Mouse (Mus musculus) neural tube, embryonic 15.5 days (tissue): ENCODE results near the gene Rxfp2. TPM values are rescaled to one million over a fixed set of nuclear protein-coding genes. Genes with fewer than 3 reads are reported as not detected.

Experiments
- ATAC-seq: fragments of 200-750 bp; cut with Nextera tagmentation; 2 replicates; pipeline ENCODE4 v1.8.0; 2017; ENCODE audit warnings: mild to moderate bottlenecking, moderate TSS enrichment, moderate library complexity; ENCODE audit not compliant: low FRiP score
- H3K27ac ChIP-seq: fragments of 300-500 bp; sonication (generic); replicated peaks from 2 replicates; pipeline ENCODE4 v1.5.1; 2015; ENCODE audit warnings: mild to moderate bottlenecking, inconsistent platforms
- H3K27me3 ChIP-seq: fragments of 300-500 bp; sonication (generic); replicated peaks from 2 replicates; pipeline ENCODE4 v1.6.1; 2015; ENCODE audit warnings: inconsistent platforms
- H3K36me3 ChIP-seq: fragments of 300-500 bp; sonication (generic); 2 replicates; pipeline ENCODE4 v1.6.1; 2015; ENCODE audit warnings: inconsistent platforms
- H3K4me1 ChIP-seq: fragments of 300-500 bp; sonication (generic); 2 replicates; pipeline ENCODE4 v1.6.1; 2015; ENCODE audit warnings: inconsistent platforms
- H3K4me2 ChIP-seq: fragments of 300-500 bp; sonication (generic); 2 replicates; pipeline ENCODE4 v1.6.1; 2015; ENCODE audit warnings: inconsistent platforms, mild to moderate bottlenecking, moderate library complexity
- H3K4me3 ChIP-seq: fragments of 300-500 bp; sonication (generic); replicated peaks from 2 replicates; pipeline ENCODE4 v1.5.1; 2015; ENCODE audit warnings: mild to moderate bottlenecking, inconsistent platforms
- H3K9ac ChIP-seq: fragments of 300-500 bp; sonication (generic); replicated peaks from 2 replicates; pipeline ENCODE4 v1.6.1; 2015; ENCODE audit warnings: mild to moderate bottlenecking, inconsistent platforms
- H3K9me3 ChIP-seq: fragments of 300-500 bp; sonication (generic); replicated peaks from 2 replicates; pipeline ENCODE4 v1.6.1; 2016; ENCODE audit warnings: inconsistent platforms
- WGBS: fragments of 180-500 bp; shearing (Covaris S2); methylation state at CpG from one replicate; pipeline ENCODE4 v1.1.7; 2015; ENCODE audit warnings: mixed read lengths; 5-methylcytosine and 5-hydroxymethylcytosine counted together
- polyA plus RNA-seq: library from polyadenylated mRNA; unstranded; fragments of >200 nt; fragmentation: Nextera tagmentation; extraction: Ambion mirVana; gene quantifications from 2 replicates; pipeline ENCODE4 v1.2.1, GENCODE M21; 2015

Gene Rxfp2
- polyA plus RNA-seq, 1 experiment from 2014 or later, result 0.69 TPM

- H3K9ac ChIP-seq, result 0 out of 2 replicates have a peak overlapping the region, but pooled peaks have one; percentile 3
- no peaks in the 10 kb centered on the region for H3K27me3 ChIP-seq
- no peaks in the 10 kb centered on the region for H3K36me3 ChIP-seq
- no peak overlapping the region for H3K4me3 ChIP-seq
- WGBS, result 32% methylated on average over 16 of the region's 16 CpGs
- peaks cover 30% of the 10 kb centered on the region for H3K4me1 ChIP-seq
- no peak for ATAC-seq
- H3K27ac ChIP-seq, result peak overlapping the region; percentile 67
- H3K4me2 ChIP-seq, result peak overlapping the region; percentile 23; the same call in 1 of the 2 replicates
- no peaks in the 10 kb centered on the region for H3K9me3 ChIP-seq
Measured at GRCm38 (mm10) chr5:150115271-150116092, 97.0 kb downstream of the Rxfp2 start.

GRCm38 (mm10) chr5:150116216-150116905, 97.9 kb downstream of the Rxfp2 start:
- H3K27me3 ChIP-seq, result no peaks in the 10 kb centered on the region
- H3K27ac ChIP-seq, result 0 out of 2 replicates have a peak overlapping the region, but pooled peaks have one; percentile 67
- no peaks in the 10 kb centered on the region for H3K9me3 ChIP-seq
- ATAC-seq, result no peak
- WGBS, result 62% methylated on average over 9 of the region's 9 CpGs
- H3K4me2 ChIP-seq, result 0 out of 2 replicates have a peak overlapping the region, but pooled peaks have one; percentile 23
- no peaks in the 10 kb centered on the region for H3K36me3 ChIP-seq
- no peak overlapping the region for H3K4me3 ChIP-seq
- no peak overlapping the region for H3K9ac ChIP-seq
- peaks cover 30% of the 10 kb centered on the region for H3K4me1 ChIP-seq

- WGBS, result 90% methylated on average over 6 of the region's 6 CpGs
Measured at GRCm38 (mm10) chr5:150116906-150117216, 98.4 kb downstream of the Rxfp2 start.

GRCm38 (mm10) chr5:150118124-150118454, 99.6 kb downstream of the Rxfp2 start:
- 14% methylated on average over 8 of the region's 8 CpGs for WGBS
- Histone ChIP-seq H3K36me3 (no peaks in the 10 kb centered on the region), H3K27ac (peak overlapping the region; percentile 75; the same call in 1 of the 2 replicates), H3K4me3 (peak overlapping the region; percentile 69), H3K9ac (peak overlapping the region; percentile 62), H3K4me1 (peaks cover 31% of the 10 kb centered on the region), H3K4me2 (peak overlapping the region; percentile 90), H3K9me3 (no peaks in the 10 kb centered on the region), H3K27me3 (no peaks in the 10 kb centered on the region)
- no peak for ATAC-seq

More at GRCm38 (mm10) chr5:150116906-150117216, 98.4 kb downstream of the Rxfp2 start:
- Histone ChIP-seq H3K4me2 (no peak overlapping the region), H3K4me1 (peaks cover 30% of the 10 kb centered on the region), H3K9me3 (no peaks in the 10 kb centered on the region), H3K4me3 (no peak overlapping the region), H3K36me3 (no peaks in the 10 kb centered on the region), H3K27ac (no peak overlapping the region), H3K9ac (no peak overlapping the region), H3K27me3 (no peaks in the 10 kb centered on the region)
- no peak for ATAC-seq

- no peaks in the 10 kb centered on the region for H3K27me3 ChIP-seq
- H3K4me2 ChIP-seq, result peak within 1 kb of the TSS; percentile 90
- WGBS, result under 1% methylated on average over 49 of the region's 68 CpGs
- peaks cover 34% of the 10 kb centered on the region for H3K4me1 ChIP-seq
- no peaks in the 10 kb centered on the region for H3K9me3 ChIP-seq
- ATAC-seq, result peak; percentile 97
- peak within 1 kb of the TSS; percentile 69 for H3K4me3 ChIP-seq
- H3K36me3 ChIP-seq, result no peaks in the 10 kb centered on the region
- peak within 1 kb of the TSS; percentile 75 for H3K27ac ChIP-seq
- peak within 1 kb of the TSS; percentile 62 for H3K9ac ChIP-seq
Measured at GRCm38 (mm10) chr5:150118455-150119241, 100.2 kb downstream of the Rxfp2 start, which contains the start of gene Fry. Gene Fry, plus strand, starts transcription at chr5:150118645.

GRCm38 (mm10) chr5:150120676-150121075, 102.2 kb downstream of the Rxfp2 start:
- no peak overlapping the region for H3K4me3 ChIP-seq
- H3K36me3 ChIP-seq, result no peaks in the 10 kb centered on the region
- no peak overlapping the region for H3K27ac ChIP-seq
- ATAC-seq, result no peak
- no peaks in the 10 kb centered on the region for H3K9me3 ChIP-seq
- 96% methylated on average over 8 of the region's 8 CpGs for WGBS
- peaks cover 22% of the 10 kb centered on the region for H3K4me1 ChIP-seq
- no peak overlapping the region for H3K9ac ChIP-seq
- no peak overlapping the region for H3K4me2 ChIP-seq
- H3K27me3 ChIP-seq, result no peaks in the 10 kb centered on the region

- Histone ChIP-seq H3K4me2 (no peak overlapping the region), H3K4me3 (no peak overlapping the region), H3K27me3 (no peaks in the 10 kb centered on the region), H3K36me3 (no peaks in the 10 kb centered on the region), H3K27ac (no peak overlapping the region), H3K4me1 (peaks cover 16% of the 10 kb centered on the region; the same call in 1 of the 2 replicates), H3K9ac (no peak overlapping the region), H3K9me3 (no peaks in the 10 kb centered on the region)
- ATAC-seq, result no peak
- 70% methylated on average over 4 of the region's 4 CpGs for WGBS
Measured at GRCm38 (mm10) chr5:150122095-150122494, 103.6 kb downstream of the Rxfp2 start.

GRCm38 (mm10) chr5:150122571-150122970, 104.1 kb downstream of the Rxfp2 start:
- H3K27me3 ChIP-seq, result no peaks in the 10 kb centered on the region
- peaks cover 16% of the 10 kb centered on the region; the same call in 1 of the 2 replicates for H3K4me1 ChIP-seq
- no peak overlapping the region for H3K4me3 ChIP-seq
- no peak overlapping the region for H3K9ac ChIP-seq
- no peaks in the 10 kb centered on the region for H3K9me3 ChIP-seq
- no peaks in the 10 kb centered on the region for H3K36me3 ChIP-seq
- no peak for ATAC-seq
- H3K4me2 ChIP-seq, result no peak overlapping the region
- 86% methylated on average over 2 of the region's 2 CpGs for WGBS
- no peak overlapping the region for H3K27ac ChIP-seq

GRCm38 (mm10) chr5:150125920-150126319, 107.4 kb downstream of the Rxfp2 start:
- H3K27ac ChIP-seq, result no peak overlapping the region
- no peaks in the 10 kb centered on the region for H3K9me3 ChIP-seq
- H3K4me1 ChIP-seq, result peaks cover 26% of the 10 kb centered on the region
- no peak overlapping the region for H3K9ac ChIP-seq
- H3K27me3 ChIP-seq, result no peaks in the 10 kb centered on the region
- no peak overlapping the region for H3K4me3 ChIP-seq
- WGBS, result 73% methylated on average over 9 of the region's 9 CpGs
- H3K4me2 ChIP-seq, result no peak overlapping the region
- H3K36me3 ChIP-seq, result no peaks in the 10 kb centered on the region
- no peak for ATAC-seq

GRCm38 (mm10) chr5:150128432-150128831, 110.0 kb downstream of the Rxfp2 start:
- Histone ChIP-seq H3K9me3 (no peaks in the 10 kb centered on the region), H3K4me2 (no peak overlapping the region), H3K27ac (peak overlapping the region; percentile 30; the same call in 1 of the 2 replicates), H3K36me3 (no peaks in the 10 kb centered on the region), H3K4me3 (no peak overlapping the region), H3K9ac (no peak overlapping the region), H3K4me1 (peaks cover 29% of the 10 kb centered on the region), H3K27me3 (no peaks in the 10 kb centered on the region)
- ATAC-seq, result no peak
- WGBS, result 63% methylated on average over 8 of the region's 8 CpGs

- H3K4me2 ChIP-seq, result no peak overlapping the region
- H3K27ac ChIP-seq, result no peak overlapping the region; the same call in 1 of the 2 replicates
- no peak overlapping the region for H3K4me3 ChIP-seq
- no peaks in the 10 kb centered on the region for H3K36me3 ChIP-seq
- ATAC-seq, result no peak
- H3K4me1 ChIP-seq, result peaks cover 29% of the 10 kb centered on the region
- no peaks in the 10 kb centered on the region for H3K27me3 ChIP-seq
- H3K9me3 ChIP-seq, result no peaks in the 10 kb centered on the region
- H3K9ac ChIP-seq, result no peak overlapping the region
- 48% methylated on average over 7 of the region's 7 CpGs for WGBS
Measured at GRCm38 (mm10) chr5:150130144-150130543, 111.7 kb downstream of the Rxfp2 start.
